36 mouse cellular contexts compared by ENCODE assay signal in the genomic region with DNA sequence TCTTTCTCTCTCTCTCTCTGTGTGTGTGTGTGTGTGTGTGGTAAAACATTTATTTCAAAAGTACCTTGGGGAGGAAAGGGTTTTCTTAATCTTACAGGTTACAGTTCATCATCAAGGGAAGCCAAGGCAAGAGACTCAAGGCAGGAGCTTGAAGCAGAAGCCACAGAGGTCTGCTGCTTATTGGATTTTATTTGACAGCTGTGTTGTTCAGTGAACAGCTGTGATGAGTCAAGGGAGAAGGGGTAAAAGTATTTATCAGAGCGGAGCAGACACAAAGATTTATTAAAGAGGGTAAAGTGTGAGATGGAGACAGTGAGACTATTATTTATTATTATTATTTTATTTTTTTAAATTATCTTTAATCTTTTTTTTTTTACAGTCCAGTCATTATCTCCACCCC. TPM values are rescaled to one million over a fixed set of nuclear protein-coding genes. Genes with fewer than 3 reads are reported as not detected.
"Had no signal": no experiment of that assay in that cellular context is flagged by ENCODE, and none has a peak within 500 bp of the region (broad histone marks: within the 10 kb centered on the region; RNA-seq: fewer than 3 reads in every experiment).

No protein-coding gene starts in this region.

- DNase-seq: left cerebral cortex, postnatal 4 days; liver; liver, embryonic 13.5 days; liver, postnatal 0 days; lung, adult 18-20 months; lung, adult 2 months; lung, embryonic 14.5 days; lung, postnatal 10 days; lung, postnatal 14 days; lung, postnatal 36 days; lung, postnatal 4 days; midbrain, embryonic 14.5 days had no signal

- H3K4me1 ChIP-seq: limb, embryonic 10.5 days; limb, embryonic 12.5 days; limb, embryonic 13.5 days; liver, embryonic 12.5 days; liver, embryonic 13.5 days; liver, embryonic 15.5 days; lung, embryonic 15.5 days; midbrain, embryonic 10.5 days; midbrain, embryonic 12.5 days; midbrain, embryonic 13.5 days; midbrain, embryonic 15.5 days; neural tube, embryonic 12.5 days had no signal

- H3K9ac ChIP-seq: limb, embryonic 12.5 days; limb, embryonic 13.5 days; limb, embryonic 15.5 days; liver, embryonic 12.5 days; liver, embryonic 13.5 days; liver, embryonic 14.5 days; liver, embryonic 15.5 days; liver, postnatal 0 days; lung, embryonic 14.5 days; lung, embryonic 15.5 days; midbrain, embryonic 12.5 days; midbrain, embryonic 13.5 days; midbrain, embryonic 15.5 days; neural tube, embryonic 12.5 days had no signal

- H3K4me3 ChIP-seq: limb, embryonic 10.5 days; limb, embryonic 12.5 days; limb, embryonic 13.5 days; limb, embryonic 15.5 days; liver, embryonic 12.5 days; liver, embryonic 13.5 days; liver, embryonic 15.5 days; lung, embryonic 15.5 days; megakaryocyte, embryonic 14.5 days; midbrain, embryonic 10.5 days; midbrain, embryonic 12.5 days; midbrain, embryonic 13.5 days; midbrain, embryonic 15.5 days; neural tube, embryonic 12.5 days had no signal

- H3K4me2 ChIP-seq: limb, embryonic 12.5 days; limb, embryonic 13.5 days; limb, embryonic 15.5 days; liver, embryonic 11.5 days; liver, embryonic 12.5 days; liver, embryonic 13.5 days; liver, embryonic 15.5 days; lung, embryonic 14.5 days; lung, embryonic 15.5 days; midbrain, embryonic 11.5 days; midbrain, embryonic 12.5 days; midbrain, embryonic 13.5 days; midbrain, embryonic 15.5 days; neural tube, embryonic 12.5 days had no signal

- H3K36me3 ChIP-seq: limb, embryonic 10.5 days; limb, embryonic 12.5 days; limb, embryonic 13.5 days; limb, embryonic 15.5 days; liver, embryonic 12.5 days; liver, embryonic 13.5 days; liver, embryonic 15.5 days; lung, embryonic 15.5 days; midbrain, embryonic 10.5 days; midbrain, embryonic 12.5 days; midbrain, embryonic 13.5 days; midbrain, embryonic 15.5 days; neural tube, embryonic 12.5 days had no signal

- H3K27me3 ChIP-seq: limb, embryonic 12.5 days; limb, embryonic 13.5 days; limb, embryonic 15.5 days; liver, embryonic 12.5 days; liver, embryonic 13.5 days; liver, embryonic 15.5 days; lung, embryonic 15.5 days; midbrain, embryonic 12.5 days; midbrain, embryonic 13.5 days; midbrain, embryonic 15.5 days; neural tube, embryonic 12.5 days had no signal

- H3K27ac ChIP-seq: limb, embryonic 10.5 days; limb, embryonic 12.5 days; limb, embryonic 13.5 days; limb, embryonic 15.5 days; liver, embryonic 12.5 days; liver, embryonic 13.5 days; liver, embryonic 14.5 days; liver, embryonic 15.5 days; lung, embryonic 15.5 days; macrophage; midbrain, embryonic 10.5 days; midbrain, embryonic 12.5 days; midbrain, embryonic 13.5 days; midbrain, embryonic 15.5 days; neural tube, embryonic 12.5 days had no signal

RNA-seq across cellular contexts. Expression of a gene that starts 5.8 kb away (rescaled TPM):
- total RNA-seq: megakaryocyte progenitor cell, adult 5-6 weeks; megakaryocyte, adult 5-6 weeks; megakaryocyte-erythroid progenitor cell, adult 5-6 weeks; monocyte, adult 5-6 weeks had no signal
- polyA plus RNA-seq: liver, embryonic 12.5 days; macrophage; midbrain, embryonic 10.5 days; midbrain, embryonic 13.5 days had no signal

RNA-seq across cellular contexts. Expression of a gene that starts 27.3 kb away (rescaled TPM):
- total RNA-seq: left cerebral cortex, postnatal 36 days; megakaryocyte progenitor cell, adult 5-6 weeks; megakaryocyte, adult 5-6 weeks; megakaryocyte-erythroid progenitor cell, adult 5-6 weeks; monocyte, adult 5-6 weeks had no signal
- polyA plus RNA-seq: liver, embryonic 11.5 days; liver, embryonic 12.5 days; liver, embryonic 13.5 days; liver, embryonic 14.5 days; lung, embryonic 14.5 days; lung, embryonic 15.5 days; lung, postnatal 0 days; macrophage; midbrain, embryonic 10.5 days; midbrain, embryonic 11.5 days; midbrain, embryonic 12.5 days; midbrain, embryonic 14.5 days; neural tube, embryonic 11.5 days had no signal
